Mouse (Mus musculus) embryo, embryonic 11 days (tissue): ENCODE results near the gene Olfr1324.
"Not testable (repeated sequence)": the region's sequence is repeated elsewhere in the genome, so short reads cannot be mapped to it uniquely, and the experiment has no call there.

Source experiments
- DNase-seq: peaks from one replicate; pipeline ENCODE4 v3.0.0-alpha.2; 2015

Gene Olfr1324

DNA sequence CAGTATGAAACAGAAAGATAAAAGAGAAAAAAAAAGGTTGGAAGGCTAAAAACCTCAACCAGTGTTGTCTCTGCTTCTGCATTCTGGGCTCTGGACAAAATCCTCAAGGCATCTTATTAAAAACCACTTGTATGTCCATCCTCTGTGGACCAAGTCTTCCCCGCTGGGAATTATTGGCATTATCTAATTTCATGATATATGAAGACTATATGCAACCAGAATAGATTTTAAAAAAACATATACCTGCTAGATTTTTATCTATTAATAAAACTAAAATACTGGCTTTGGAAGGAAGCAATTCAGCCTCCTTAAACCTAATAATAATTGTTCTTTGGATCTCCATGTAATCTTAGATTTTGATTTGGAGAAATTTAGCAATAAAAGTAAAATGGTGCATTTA lies at the start of gene Olfr1324:
Olfr1324 (minus strand) TSS at position 101 of the 400 bp plus-strand sequence.
- DNase-seq: no peak

DNA sequence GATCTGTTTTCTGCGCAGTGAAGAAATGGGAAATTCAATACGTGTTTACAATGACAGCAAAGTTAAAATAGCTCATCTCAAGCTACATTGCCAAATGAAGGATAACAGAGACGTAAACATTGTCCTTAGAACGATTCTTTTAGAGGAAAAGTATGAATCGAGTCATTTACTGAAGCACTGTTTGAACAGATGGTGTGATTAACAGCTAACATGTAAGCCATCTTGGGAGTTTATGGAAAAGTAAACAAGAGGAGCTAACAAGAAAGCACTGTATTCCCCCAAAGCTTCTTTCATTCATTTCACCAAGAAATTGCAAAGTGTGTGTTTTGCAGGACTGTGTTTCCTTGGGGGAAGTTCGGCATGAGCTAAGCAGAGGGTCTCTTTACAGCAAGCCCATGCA lies 42.0 kb upstream of the Olfr1324 start:
- not testable (repeated sequence) for DNase-seq

- no peak for DNase-seq
Observed at GRCm38 (mm10) chrX:50456136-50456535, 27.8 kb upstream of the Olfr1324 start.

DNA sequence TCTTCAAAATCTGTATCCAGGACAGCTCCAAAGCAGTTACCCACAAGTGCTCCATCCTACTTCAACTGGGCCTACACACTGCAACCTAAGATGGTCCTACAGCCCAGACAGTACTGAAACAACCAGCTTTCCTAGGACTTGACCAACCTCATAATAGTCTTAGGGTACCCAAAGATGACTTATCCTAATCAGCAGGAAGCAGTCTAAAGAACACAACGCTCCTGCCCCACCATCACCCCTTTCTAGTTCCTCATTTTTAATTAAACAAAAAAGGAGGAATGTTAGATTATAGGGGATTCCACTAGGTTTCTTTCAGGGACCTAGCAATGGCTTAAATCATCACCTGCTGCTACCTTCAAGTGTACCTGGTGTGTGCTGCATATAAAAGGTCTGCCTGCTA lies 15.1 kb upstream of the Olfr1324 start:
- DNase-seq: no peak

- no peak for DNase-seq
Observed at GRCm38 (mm10) chrX:50442696-50443095, 14.4 kb upstream of the Olfr1324 start.

GRCm38 (mm10) chrX:50432499-50432898 lies 4.2 kb upstream of the Olfr1324 start:
- no peak for DNase-seq

- DNase-seq: no peak
Observed at GRCm38 (mm10) chrX:50427712-50428328, 478 bp downstream of the Olfr1324 start.

GRCm38 (mm10) chrX:50425899-50426436 lies 2.3 kb downstream of the Olfr1324 start:
- DNase-seq: no peak

- DNase-seq: not testable (repeated sequence)
Observed at GRCm38 (mm10) chrX:50410361-50410760, 17.9 kb downstream of the Olfr1324 start.

DNA sequence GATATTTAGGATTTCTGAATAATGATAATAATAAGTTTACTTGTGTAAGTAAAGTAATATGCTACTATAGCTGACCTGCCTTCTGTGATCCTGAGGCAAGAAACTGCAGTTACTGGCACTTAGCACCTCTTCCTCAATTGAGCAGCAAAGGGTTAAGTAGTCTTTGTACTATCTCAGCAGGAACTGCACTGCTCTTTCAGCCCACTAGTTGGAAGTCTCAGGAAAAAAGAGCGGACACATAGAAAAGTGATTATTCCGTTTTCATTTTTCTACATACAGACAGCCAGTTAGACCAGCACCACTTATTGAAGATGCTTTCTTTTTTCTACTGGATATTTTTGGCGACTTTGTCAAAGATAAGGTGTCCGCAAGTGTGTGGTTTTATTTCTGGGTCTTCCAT lies 37.7 kb downstream of the Olfr1324 start:
- not testable (repeated sequence) for DNase-seq

DNA sequence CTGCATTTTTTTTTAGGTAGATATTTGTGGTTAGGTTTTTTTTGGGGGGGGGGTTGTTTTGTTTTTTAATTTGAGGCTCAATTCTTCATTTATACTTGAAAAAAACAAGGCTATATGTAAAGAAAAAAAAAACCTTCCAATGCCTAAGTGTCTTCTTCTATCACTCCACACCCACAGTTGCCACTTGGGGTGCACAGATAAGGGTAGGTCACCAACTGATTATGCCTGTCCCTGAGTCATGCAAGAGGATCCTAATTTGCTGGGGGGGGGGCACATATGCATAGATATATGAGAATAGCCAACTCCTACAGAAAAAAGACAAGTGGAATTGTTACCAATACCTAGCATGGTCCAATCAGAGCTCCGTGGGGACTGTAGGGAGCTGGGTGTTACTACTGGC lies 53.3 kb downstream of the Olfr1324 start:
- DNase-seq: no peak
